9 mouse cellular contexts compared by ENCODE assay signal in the genomic region with DNA sequence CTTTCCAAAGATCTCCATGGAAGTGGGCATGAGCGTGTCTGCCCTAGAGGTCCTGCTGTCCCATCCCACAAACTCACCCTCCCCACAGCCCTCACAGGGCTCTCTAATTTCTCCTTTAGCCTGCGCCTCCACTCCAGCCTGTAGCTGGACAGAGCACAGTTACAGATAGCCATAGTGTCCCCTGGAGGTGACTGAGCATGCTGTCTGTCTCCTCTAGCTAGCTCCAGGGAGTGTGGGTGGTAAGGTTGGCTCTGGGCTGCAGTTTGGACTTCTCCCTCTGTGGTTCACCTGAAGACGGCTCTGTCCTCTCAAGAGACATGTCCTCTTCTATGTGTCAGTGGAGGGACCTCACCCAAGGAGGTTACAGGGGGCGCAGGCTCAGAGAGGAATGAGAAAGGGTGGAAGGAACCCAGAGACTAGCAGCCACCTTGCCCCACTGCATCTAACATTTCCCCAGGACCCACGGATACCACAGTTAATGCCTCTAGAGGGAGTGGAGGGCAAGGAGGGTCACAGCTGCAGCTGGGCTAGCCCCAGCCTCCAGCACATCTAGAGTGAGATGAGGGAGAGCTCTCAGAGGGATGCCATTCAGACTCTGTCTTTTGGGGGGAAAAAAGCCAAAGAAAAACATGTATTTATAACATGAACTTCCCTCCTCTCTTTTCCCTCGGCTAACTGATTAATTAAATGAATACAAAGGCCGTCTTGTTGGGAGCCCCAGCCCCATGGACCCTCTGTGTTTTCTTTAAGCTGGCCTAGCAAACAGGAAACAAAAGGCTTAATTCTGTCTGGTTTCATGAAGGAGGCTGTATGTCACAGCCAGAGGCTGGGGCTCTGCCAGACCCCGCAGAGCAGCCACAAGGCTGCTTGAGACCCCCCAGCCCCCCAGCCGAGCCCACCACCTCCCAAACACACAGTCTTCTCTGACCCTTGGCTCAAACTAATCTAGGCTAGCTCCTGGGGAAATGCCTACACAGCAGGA. TPM values are rescaled to one million over a fixed set of nuclear protein-coding genes. Genes with fewer than 3 reads are reported as not detected.
DNase-seq lines count a peak whose midpoint lies in the region; ATAC-seq lines count a peak whose summit lies in the region.
"Had no signal": no experiment of that assay in that cellular context is flagged by ENCODE, and none has a peak within 500 bp of the region (broad histone marks: within the 10 kb centered on the region; RNA-seq: fewer than 3 reads in every experiment).

No protein-coding gene starts in this region.

- peak; percentile 79 for ATAC-seq in hindbrain, embryonic 13.5 days (ENCODE audit: low FRiP score)

- DNase-seq in kidney, postnatal 4 days: peak; percentile 30 to 50
- DNase-seq in kidney, postnatal 25 days: no peak
- peak; percentile 71 for DNase-seq in embryonic facial prominence, embryonic 10.5 days (ENCODE audit: low spot score)
- peak; percentile 52 for DNase-seq in neural tube, embryonic 10.5 days (ENCODE audit: extremely low spot score, low spot score)
- no peak for DNase-seq in adrenal gland, adult 2 months
- DNase-seq in right cerebral cortex, postnatal 4 days: no peak
- DNase-seq in thymus, postnatal 10 days (ENCODE audit: low spot score in 2 of 2): no peak

- H3K9ac ChIP-seq in hindbrain, embryonic 13.5 days: peak overlapping the region; percentile 35; the same call in 1 of the 2 replicates

- H3K27me3 ChIP-seq in embryonic facial prominence, embryonic 10.5 days (replicated peaks; ENCODE audit: low read depth, poor library complexity, severe bottlenecking): no peaks in the 10 kb centered on the region
- no peaks in the 10 kb centered on the region for H3K27me3 ChIP-seq in hindbrain, embryonic 13.5 days

- peak overlapping the region; percentile 24 for H3K4me3 ChIP-seq in embryonic facial prominence, embryonic 10.5 days
- H3K4me3 ChIP-seq in hindbrain, embryonic 13.5 days: no peak overlapping the region
- H3K4me3 ChIP-seq: erythroblast, embryonic 14.5 days had no signal

- WGBS in embryonic facial prominence, embryonic 10.5 days: 10% methylated on average over 9 of the region's 9 CpGs
- WGBS in hindbrain, embryonic 13.5 days: 21% methylated on average over 9 of the region's 9 CpGs

- peak overlapping the region; percentile 73 for H3K27ac ChIP-seq in embryonic facial prominence, embryonic 10.5 days (replicated peaks)
- peak overlapping the region; percentile 80 for H3K27ac ChIP-seq in hindbrain, embryonic 13.5 days

- H3K4me2 ChIP-seq in hindbrain, embryonic 13.5 days: no peak overlapping the region

- H3K4me1 ChIP-seq in embryonic facial prominence, embryonic 10.5 days: peaks cover 52% of the 10 kb centered on the region
- H3K4me1 ChIP-seq in hindbrain, embryonic 13.5 days (replicated peaks): peaks cover 36% of the 10 kb centered on the region

- no peaks in the 10 kb centered on the region for H3K9me3 ChIP-seq in embryonic facial prominence, embryonic 10.5 days
- H3K9me3 ChIP-seq in hindbrain, embryonic 13.5 days: no peaks in the 10 kb centered on the region

- H3K36me3 ChIP-seq in embryonic facial prominence, embryonic 10.5 days (replicated peaks): peaks cover 21% of the 10 kb centered on the region
- H3K36me3 ChIP-seq in hindbrain, embryonic 13.5 days: peaks cover 4% of the 10 kb centered on the region; the same call in 1 of the 2 replicates

RNA-seq across cellular contexts. Expression of a gene that starts 32.6 kb away (rescaled TPM):
- 32.7 and 33.0 TPM in 2 replicates for polyA plus RNA-seq in embryonic facial prominence, embryonic 10.5 days (2016; fragmentation: Nextera tagmentation; extraction: Ambion mirVana)
- 39.5 and 44.7 TPM in 2 replicates for polyA plus RNA-seq in hindbrain, embryonic 13.5 days (2015; fragmentation: Nextera tagmentation; extraction: Ambion mirVana)
- 1 to 10 TPM; 2.9 to 3.5 TPM for total RNA-seq in adrenal gland, adult 2 months (2021)
- polyA plus RNA-seq in adrenal gland, adult 2 months (2012; rRNA removed): 1.8 and 2.1 TPM in 2 replicates
- polyA plus RNA-seq: erythroblast, embryonic 14.5 days had no signal

Comparison
In these comparisons a context has a peak if more than half of its experiments do, and no peak if none do; other contexts are left out.
1. DNase-seq: peak in kidney, postnatal 4 days (2 of 2), embryonic facial prominence, embryonic 10.5 days (single experiment) and neural tube, embryonic 10.5 days (single experiment); none in kidney, postnatal 25 days (0 of 2), adrenal gland, adult 2 months (single experiment), right cerebral cortex, postnatal 4 days (single experiment) and thymus, postnatal 10 days (0 of 2).
2. RNA of a gene that starts 32.6 kb away (polyA plus RNA-seq): 39.5 to 44.7 TPM in hindbrain, embryonic 13.5 days and 32.7 to 33.0 TPM in embryonic facial prominence, embryonic 10.5 days; 1.8 to 2.1 TPM in adrenal gland, adult 2 months; every median in the first group is over 10 times any median in the second.